Mouse (Mus musculus) thymus, adult 18-20 months (tissue): ENCODE results near the gene Tbc1d17.
A peak's percentile ranks its signal among the peaks of the same experiment; 100 is the strongest.

Experiments
- DNase-seq, 2 experiments: peaks; one replicate each; pipeline ENCODE4 v3.0.0; 2022; ENCODE audit warnings: mixed read lengths in 2 of 2

Gene Tbc1d17

GRCm38 (mm10) chr7:44821666-44822448 lies 27.0 kb downstream of the Tbc1d17 start:
- DNase-seq = no peak

GRCm38 (mm10) chr7:44820525-44820924 lies 28.4 kb downstream of the Tbc1d17 start:
- DNase-seq = no peak

- no peak for DNase-seq
These were observed 29.0 kb downstream of the Tbc1d17 start for GRCm38 (mm10) chr7:44819863-44820262.

- no peak for DNase-seq
These were observed 29.5 kb downstream of the Tbc1d17 start for GRCm38 (mm10) chr7:44819391-44819790.

- no peak for DNase-seq
These were observed 30.1 kb downstream of the Tbc1d17 start for GRCm38 (mm10) chr7:44818751-44819235.

GRCm38 (mm10) chr7:44818164-44818563 lies 30.7 kb downstream of the Tbc1d17 start:
- no peak for DNase-seq

- no peak for DNase-seq
These were observed 31.4 kb downstream of the Tbc1d17 start for GRCm38 (mm10) chr7:44817441-44817840.

GRCm38 (mm10) chr7:44816470-44817021 lies 32.3 kb downstream of the Tbc1d17 start, which contains the start of gene Atf5:
TSS of gene Atf5 (minus strand) at chr7:44816658.
- no peak for DNase-seq

GRCm38 (mm10) chr7:44815721-44816469 lies 33.0 kb downstream of the Tbc1d17 start, which contains the start of the genes Nup62 and Il4i1:
TSS of gene Nup62 (plus strand) at chr7:44816088.
TSS of gene Il4i1 (plus strand) at chr7:44816387.
- DNase-seq = peak; percentile 98 to 99

- peak; percentile 29 to 47 for DNase-seq
These were observed 33.8 kb downstream of the Tbc1d17 start for GRCm38 (mm10) chr7:44814952-44815553.

GRCm38 (mm10) chr7:44814423-44814822 lies 34.5 kb downstream of the Tbc1d17 start:
- DNase-seq = no peak

GRCm38 (mm10) chr7:44813985-44814384 lies 34.9 kb downstream of the Tbc1d17 start:
- no peak for DNase-seq

GRCm38 (mm10) chr7:44812651-44813325 lies 36.1 kb downstream of the Tbc1d17 start:
- no peak for DNase-seq

- no peak for DNase-seq
These were observed 37.9 kb downstream of the Tbc1d17 start for GRCm38 (mm10) chr7:44810819-44811557.

GRCm38 (mm10) chr7:44810365-44810764 lies 38.5 kb downstream of the Tbc1d17 start:
- no peak for DNase-seq

GRCm38 (mm10) chr7:44809466-44809865 lies 39.4 kb downstream of the Tbc1d17 start:
- no peak for DNase-seq

GRCm38 (mm10) chr7:44808927-44809326 lies 40.0 kb downstream of the Tbc1d17 start:
- no peak for DNase-seq

- DNase-seq = no peak
These were observed 56.1 kb downstream of the Tbc1d17 start for GRCm38 (mm10) chr7:44792781-44793180.

GRCm38 (mm10) chr7:44790066-44790465 lies 58.8 kb downstream of the Tbc1d17 start:
- DNase-seq = no peak

- no peak for DNase-seq
These were observed 59.3 kb downstream of the Tbc1d17 start for GRCm38 (mm10) chr7:44789531-44789930.
